Mouse (Mus musculus) lung, postnatal 0 days (tissue): ENCODE results near the gene Coq3. TPM values are rescaled to one million over a fixed set of nuclear protein-coding genes. Genes with fewer than 3 reads are reported as not detected.

Source experiments
- ATAC-seq: fragments of 200-750 bp; cut with Nextera tagmentation; 2 replicates; pipeline ENCODE4 v1.8.0; 2017; ENCODE audit warnings: moderate library complexity
- DNase-seq: peaks from one replicate; pipeline ENCODE4 v3.0.0-alpha.2; 2016; ENCODE audit warnings: low spot score
- H3K27ac ChIP-seq: fragments of 300-500 bp; sonication (generic); 2 replicates; pipeline ENCODE4 v1.5.1; 2014; ENCODE audit warnings: antibody characterized with exemption, mild to moderate bottlenecking, low read length, mixed read lengths
- H3K27me3 ChIP-seq: fragments of 300-500 bp; sonication (generic); replicated peaks from 2 replicates; pipeline ENCODE4 v1.6.1; 2014; ENCODE audit warnings: low read length, mixed read lengths; ENCODE audit not compliant: insufficient read depth
- H3K36me3 ChIP-seq: fragments of 300-500 bp; sonication (generic); 2 replicates; pipeline ENCODE4 v1.6.1; 2014; ENCODE audit warnings: low read length, mixed read lengths; ENCODE audit not compliant: insufficient read depth
- H3K4me1 ChIP-seq: fragments of 300-500 bp; sonication (generic); 2 replicates; pipeline ENCODE4 v1.6.1; 2014; ENCODE audit warnings: antibody characterized with exemption, low read depth, low read length, mixed read lengths; ENCODE audit not compliant: insufficient read depth
- H3K4me2 ChIP-seq: fragments of 300-500 bp; sonication (generic); replicated peaks from 2 replicates; pipeline ENCODE4 v1.6.1; 2014; ENCODE audit warnings: low read depth, mild to moderate bottlenecking, low read length, moderate library complexity, mixed read lengths
- H3K4me3 ChIP-seq: fragments of 300-500 bp; sonication (generic); 2 replicates; pipeline ENCODE4 v1.5.1; 2014; ENCODE audit warnings: low read depth, low read length
- H3K9ac ChIP-seq: fragments of 300-500 bp; sonication (generic); replicated peaks from 2 replicates; pipeline ENCODE4 v1.6.1; 2014; ENCODE audit warnings: low read depth, mild to moderate bottlenecking
- H3K9me3 ChIP-seq: fragments of 300-500 bp; sonication (generic); 2 replicates; pipeline ENCODE4 v1.6.1; 2016; ENCODE audit warnings: low read length, mixed read lengths
- CTCF ChIP-seq: IDR thresholded peaks from 2 replicates; pipeline ENCODE4 v1.5.1; 2016; ENCODE audit warnings: antibody characterized with exemption, mild to moderate bottlenecking
- EP300 ChIP-seq: IDR thresholded peaks from 2 replicates; pipeline ENCODE4 v1.6.1; 2016; ENCODE audit warnings: antibody characterized with exemption, mild to moderate bottlenecking, control low read depth
- WGBS: fragments of 180-500 bp; shearing (Covaris S2); extraction: QIAGEN DNeasy Blood & Tissue Kit; methylation state at CpG from one replicate; pipeline ENCODE4 v1.1.7; 2014; 5-methylcytosine and 5-hydroxymethylcytosine counted together
- polyA plus RNA-seq: library from polyadenylated mRNA; unstranded; fragments of >200 nt; fragmentation: Nextera tagmentation; extraction: Ambion mirVana; gene quantifications from 2 replicates; pipeline ENCODE4 v1.2.1, GENCODE M21; 2015

Coq3 gene
- polyA plus RNA-seq, 1 experiment from 2014 or later = 9.8 TPM

DNA sequence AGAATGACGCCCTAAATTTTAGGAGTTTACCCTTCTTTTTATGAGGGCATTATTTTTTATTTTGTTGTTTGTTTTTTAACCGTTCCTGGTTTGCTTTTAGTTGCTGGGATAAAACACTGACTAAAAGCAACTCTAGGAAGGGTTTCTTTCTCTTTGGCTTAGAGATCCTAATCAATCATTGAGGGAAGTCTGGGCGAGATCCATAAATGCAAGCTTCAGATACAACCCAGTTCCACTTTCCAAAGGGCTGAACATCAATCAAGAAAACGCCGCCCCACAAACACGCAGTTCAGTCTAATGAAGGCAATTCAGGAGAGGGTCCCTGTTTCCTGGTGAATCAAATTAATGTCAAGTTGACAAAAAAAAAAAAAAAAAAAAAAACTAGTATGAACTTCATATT lies 697 bp upstream of the Coq3 start:
- no peak for ATAC-seq
- 23% methylated on average over 6 of the region's 6 CpGs for WGBS
- DNase-seq = no peak
- Histone ChIP-seq H3K27ac (0 out of 2 replicates have a peak overlapping the region, but pooled peaks have one; percentile 94), H3K9ac (no peak overlapping the region), H3K27me3 (no peaks in the 10 kb centered on the region), H3K36me3 (peaks cover 7% of the 10 kb centered on the region; the same call in 1 of the 2 replicates), H3K4me2 (peak overlapping the region; percentile 67; the same call in 1 of the 2 replicates), H3K4me3 (peak overlapping the region; percentile 81; the same call in 1 of the 2 replicates), H3K4me1 (no peaks in the 10 kb centered on the region), H3K9me3 (no peaks in the 10 kb centered on the region)
- TF ChIP-seq EP300 (no peak), CTCF (no peak)

DNA sequence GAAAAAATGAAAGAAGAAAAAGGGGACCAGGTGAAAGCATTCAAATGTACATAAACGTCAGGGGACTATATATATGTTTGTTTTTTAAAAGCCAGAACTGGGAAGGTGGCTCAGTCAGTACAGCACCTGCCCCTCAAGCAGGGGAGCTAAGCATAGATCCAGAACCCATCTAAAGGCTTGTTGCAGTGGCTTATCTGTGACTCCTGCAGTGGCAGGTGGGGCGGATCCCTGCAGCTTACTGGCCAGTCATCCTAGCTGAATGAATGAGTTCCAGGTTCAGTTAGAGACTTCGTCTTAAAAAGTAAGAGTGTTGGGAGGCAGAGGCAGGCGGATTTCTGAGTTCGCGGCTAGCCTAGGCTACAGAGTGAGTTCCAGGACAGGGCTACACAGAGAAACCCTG lies 3.3 kb downstream of the Coq3 start:
- Histone ChIP-seq H3K27me3 (no peaks in the 10 kb centered on the region), H3K9ac (no peak overlapping the region), H3K9me3 (no peaks in the 10 kb centered on the region), H3K36me3 (no peaks in the 10 kb centered on the region), H3K4me3 (no peak overlapping the region), H3K4me1 (no peaks in the 10 kb centered on the region), H3K27ac (no peak overlapping the region), H3K4me2 (no peak overlapping the region)
- DNase-seq (no peak), ATAC-seq (no peak)
- WGBS = 90% methylated on average over 6 of the region's 6 CpGs
- TF ChIP-seq EP300 (no peak), CTCF (no peak)

DNA sequence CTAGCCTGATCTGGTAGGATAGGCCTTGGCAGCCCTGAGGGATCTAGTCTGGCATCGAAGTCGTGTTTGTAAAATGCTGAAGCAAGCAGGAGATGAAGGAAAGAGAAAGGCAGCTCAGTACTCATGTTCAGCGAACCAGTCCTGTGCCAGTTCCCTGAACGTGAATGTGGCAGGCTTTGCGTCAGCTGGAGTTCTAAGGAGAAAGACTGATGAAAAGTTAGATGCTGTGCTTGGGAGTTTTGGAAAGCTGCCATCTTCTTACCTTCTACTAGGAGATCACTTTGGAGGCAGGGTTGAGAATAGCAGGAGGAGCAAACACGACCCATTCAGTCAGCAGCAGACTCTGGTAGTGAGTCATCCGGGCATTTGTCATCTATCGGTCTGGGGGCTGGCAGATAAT lies 6.4 kb downstream of the Coq3 start:
- 85% methylated on average over 8 of the region's 8 CpGs for WGBS

DNA sequence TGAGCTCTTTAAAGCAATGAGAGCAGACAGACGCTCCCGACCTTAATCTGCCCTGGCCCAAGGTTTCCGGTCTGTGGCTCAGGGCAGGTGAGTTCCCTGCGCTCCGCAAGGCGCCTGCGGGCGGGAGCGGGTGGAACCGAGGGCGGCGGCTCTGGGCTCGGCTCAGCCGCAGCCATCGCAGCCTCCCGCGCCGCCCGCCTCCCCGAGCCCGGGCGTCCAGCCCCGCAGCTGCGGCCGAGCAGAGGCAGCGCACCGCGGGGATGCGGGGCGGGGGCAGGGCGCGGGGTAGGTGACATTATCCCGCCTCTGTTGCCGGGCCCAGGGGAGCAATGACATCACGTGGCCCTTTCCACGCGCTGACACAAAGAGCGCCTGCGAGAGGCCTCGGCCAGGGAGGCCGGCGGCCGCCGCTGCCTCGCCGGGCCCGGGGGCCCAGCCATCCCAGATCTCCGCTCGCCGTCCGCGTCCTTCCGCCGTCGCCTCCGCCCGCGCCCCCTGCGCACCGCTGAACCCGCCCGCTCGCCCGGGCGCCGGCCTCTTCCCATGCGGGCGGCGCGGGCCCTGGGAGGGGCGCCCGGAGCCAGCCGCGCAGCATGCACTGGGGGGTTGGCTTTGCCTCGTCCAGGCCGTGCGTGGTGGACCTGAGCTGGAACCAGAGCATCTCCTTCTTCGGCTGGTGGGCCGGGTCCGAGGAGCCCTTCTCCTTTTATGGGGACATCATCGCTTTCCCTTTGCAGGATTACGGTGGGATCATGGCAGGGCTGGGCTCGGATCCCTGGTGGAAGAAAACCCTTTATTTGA lies 51.7 kb downstream of the Coq3 start, which contains the start of gene Faxc:
Faxc (plus strand) TSS at position 359 of the 801 bp plus-strand sequence.
- no peak within 1 kb of the TSS for H3K27ac ChIP-seq
- DNase-seq = peak; percentile 36
- no peaks in the 10 kb centered on the region for H3K27me3 ChIP-seq
- peak within 1 kb of the TSS; percentile 47 for H3K9ac ChIP-seq
- peak; percentile 85 for ATAC-seq
- no peaks in the 10 kb centered on the region for H3K36me3 ChIP-seq
- peak within 1 kb of the TSS; percentile 64 for H3K4me3 ChIP-seq
- no peaks in the 10 kb centered on the region for H3K4me1 ChIP-seq
- H3K9me3 ChIP-seq = no peaks in the 10 kb centered on the region
- TF ChIP-seq CTCF = no peak
- no peak for TF ChIP-seq EP300
- under 1% methylated on average over 68 of the region's 83 CpGs for WGBS
- peak within 1 kb of the TSS; percentile 98 for H3K4me2 ChIP-seq

More for the DNA sequence above, 6.4 kb downstream of the Coq3 start:
- H3K4me1 ChIP-seq = no peaks in the 10 kb centered on the region
- H3K27me3 ChIP-seq = no peaks in the 10 kb centered on the region
- no peak for TF ChIP-seq EP300
- TF ChIP-seq CTCF = no peak
- H3K27ac ChIP-seq = no peak overlapping the region
- H3K9ac ChIP-seq = no peak overlapping the region
- H3K4me3 ChIP-seq = no peak overlapping the region
- ATAC-seq = no peak
- no peak overlapping the region for H3K4me2 ChIP-seq
- DNase-seq = no peak
- H3K9me3 ChIP-seq = no peaks in the 10 kb centered on the region
- H3K36me3 ChIP-seq = no peaks in the 10 kb centered on the region

DNA sequence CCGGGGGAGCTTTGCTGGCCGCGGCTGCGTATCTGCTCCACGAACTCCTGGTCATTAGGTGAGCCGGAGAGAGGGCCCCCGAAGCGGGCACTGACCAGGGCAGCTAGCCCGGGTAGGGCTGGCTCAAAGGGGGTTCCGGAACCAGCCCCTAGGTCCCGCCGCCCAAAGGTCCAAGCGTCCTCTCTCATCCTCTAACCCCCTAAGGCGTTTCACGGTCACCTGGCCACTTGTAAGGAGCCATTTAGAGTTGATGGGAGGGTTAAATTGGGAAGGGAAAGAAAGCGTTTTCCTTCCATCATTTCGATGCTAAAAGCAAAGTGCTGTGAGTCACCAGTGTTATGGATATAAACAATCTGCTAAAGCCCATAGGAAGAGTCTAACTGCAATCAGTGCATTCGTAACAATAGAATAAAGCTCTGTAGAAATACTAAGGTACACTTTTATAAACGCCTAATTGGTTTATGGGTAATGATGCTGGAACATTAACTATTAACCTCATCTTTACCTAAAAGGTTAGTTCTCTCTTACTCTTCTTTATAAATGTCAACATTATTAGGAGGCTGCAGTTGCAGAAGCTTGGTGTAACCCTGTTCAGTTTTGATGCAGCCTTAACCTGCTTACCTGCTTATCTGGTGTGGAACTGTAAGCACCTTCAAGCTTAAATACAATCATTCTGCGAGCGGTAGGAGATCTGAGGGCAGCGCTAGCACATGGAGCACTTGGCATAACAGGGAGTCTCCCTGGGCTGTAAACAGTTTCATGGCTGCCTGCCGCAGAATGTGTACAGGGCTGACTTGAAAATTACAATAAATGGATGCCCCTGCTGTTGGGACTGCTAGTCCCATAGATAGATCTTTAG lies 52.5 kb downstream of the Coq3 start:
- ATAC-seq (peak; percentile 31), DNase-seq (peak; percentile 35)
- WGBS = 13% methylated on average over 23 of the region's 23 CpGs
- no peaks in the 10 kb centered on the region for H3K36me3 ChIP-seq
- TF ChIP-seq CTCF (no peak), EP300 (no peak)
- H3K4me2 ChIP-seq = peak overlapping the region; percentile 98
- H3K4me3 ChIP-seq = peak overlapping the region; percentile 64
- no peak overlapping the region for H3K27ac ChIP-seq
- no peaks in the 10 kb centered on the region for H3K27me3 ChIP-seq
- H3K9ac ChIP-seq = peak overlapping the region; percentile 47; the same call in 1 of the 2 replicates
- no peaks in the 10 kb centered on the region for H3K9me3 ChIP-seq
- H3K4me1 ChIP-seq = no peaks in the 10 kb centered on the region

DNA sequence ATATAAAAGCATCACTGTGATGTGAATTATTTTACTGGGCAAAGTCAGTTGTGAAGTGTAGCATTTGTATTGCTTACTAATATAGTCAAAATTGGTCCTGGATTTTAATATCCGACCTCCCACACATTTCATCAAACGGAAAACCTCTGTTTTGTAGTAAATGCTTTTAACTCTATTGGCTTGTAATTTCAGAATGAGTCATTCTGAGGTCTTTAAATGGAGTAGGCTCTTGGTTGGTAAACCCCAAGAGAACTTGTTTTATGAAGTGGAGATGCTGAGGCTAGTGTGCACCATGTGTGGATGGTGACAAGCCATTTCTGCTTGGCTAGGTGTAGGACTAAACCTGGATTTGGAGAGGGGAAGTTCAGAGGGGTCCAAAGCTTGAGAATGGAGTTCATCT lies 55.9 kb downstream of the Coq3 start:
- Histone ChIP-seq H3K36me3 (no peaks in the 10 kb centered on the region), H3K27me3 (no peaks in the 10 kb centered on the region), H3K9ac (no peak overlapping the region), H3K27ac (no peak overlapping the region), H3K9me3 (no peaks in the 10 kb centered on the region), H3K4me1 (no peaks in the 10 kb centered on the region), H3K4me3 (no peak overlapping the region), H3K4me2 (no peak overlapping the region)
- 93% methylated on average over 2 of the region's 2 CpGs for WGBS
- ATAC-seq = no peak
- TF ChIP-seq EP300 = no peak
- TF ChIP-seq CTCF = no peak
- DNase-seq = no peak
